ENCODE assay signal across 16 mouse cellular contexts in genomic region chr7:141558946-141559345, GRCm38 (mm10). TPM values are rescaled to one million over a fixed set of nuclear protein-coding genes. Genes with fewer than 3 reads are reported as not detected.
DNase-seq lines count a peak whose midpoint lies in the region; ATAC-seq and TF ChIP-seq lines count a peak whose summit lies in the region.
"Had no signal": no experiment of that assay in that cellular context is flagged by ENCODE, and none has a peak within 500 bp of the region (broad histone marks: within the 10 kb centered on the region; RNA-seq: fewer than 3 reads in every experiment).

No protein-coding gene starts in this region.

- no peaks in the 10 kb centered on the region for H3K27me3 ChIP-seq in heart, embryonic 10.5 days (ENCODE audit: insufficient read depth, poor library complexity, severe bottlenecking)
- no peaks in the 10 kb centered on the region for H3K27me3 ChIP-seq in heart, adult 2 months (ENCODE audit: control insufficient read depth, insufficient read depth, low read length)
- no peaks in the 10 kb centered on the region for H3K27me3 ChIP-seq in liver, embryonic 11.5 days (replicated peaks; ENCODE audit: control insufficient read depth, insufficient read depth, low read length)
- H3K27me3 ChIP-seq in forebrain, postnatal 0 days (ENCODE audit: insufficient read depth, low read length), result no peaks in the 10 kb centered on the region
- H3K27me3 ChIP-seq: hindbrain, embryonic 12.5 days; limb, embryonic 13.5 days; neural tube, embryonic 12.5 days had no signal

- H3K27ac ChIP-seq in heart, embryonic 10.5 days, result peak overlapping the region; percentile 22; the same call in 1 of the 2 replicates
- H3K27ac ChIP-seq in heart, adult 2 months, result no peak overlapping the region
- peak overlapping the region; percentile 55; the same call in 1 of the 2 replicates for H3K27ac ChIP-seq in brown adipose tissue, adult 24 weeks (replicated peaks; ENCODE audit: low read depth, low read length)
- H3K27ac ChIP-seq in liver, embryonic 11.5 days (ENCODE audit: low read depth, low read length), result peak overlapping the region; percentile 98
- H3K27ac ChIP-seq in forebrain, postnatal 0 days (ENCODE audit: low read depth, low read length), result no peak overlapping the region
- H3K27ac ChIP-seq: hindbrain, embryonic 12.5 days; limb, embryonic 13.5 days; midbrain, embryonic 10.5 days; neural tube, embryonic 12.5 days had no signal

- H3K4me3 ChIP-seq in heart, embryonic 10.5 days, result no peak overlapping the region
- no peak overlapping the region for H3K4me3 ChIP-seq in heart, adult 2 months
- no peak overlapping the region for H3K4me3 ChIP-seq in brown adipose tissue, adult 24 weeks (ENCODE audit: insufficient read depth, low read depth, low read length)
- no peak overlapping the region for H3K4me3 ChIP-seq in liver, embryonic 11.5 days (ENCODE audit: low read depth, low read length)
- H3K4me3 ChIP-seq in forebrain, postnatal 0 days (ENCODE audit: low read depth, low read length), result no peak overlapping the region
- H3K4me3 ChIP-seq: hindbrain, embryonic 12.5 days; limb, embryonic 13.5 days; midbrain, embryonic 10.5 days; neural tube, embryonic 12.5 days had no signal

- H3K9me3 ChIP-seq in heart, embryonic 10.5 days, result no peaks in the 10 kb centered on the region
- no peaks in the 10 kb centered on the region for H3K9me3 ChIP-seq in liver, embryonic 11.5 days (ENCODE audit: control insufficient read depth, low read length)
- no peaks in the 10 kb centered on the region for H3K9me3 ChIP-seq in forebrain, postnatal 0 days (ENCODE audit: low read length)
- H3K9me3 ChIP-seq: hindbrain, embryonic 12.5 days; limb, embryonic 13.5 days; midbrain, embryonic 10.5 days; neural tube, embryonic 12.5 days had no signal

- H3K36me3 ChIP-seq in heart, embryonic 10.5 days, result no peaks in the 10 kb centered on the region
- no peaks in the 10 kb centered on the region for H3K36me3 ChIP-seq in heart, adult 2 months (ENCODE audit: control insufficient read depth, insufficient read depth, low read length)
- no peaks in the 10 kb centered on the region for H3K36me3 ChIP-seq in liver, embryonic 11.5 days (ENCODE audit: control insufficient read depth, insufficient read depth, low read length)
- no peaks in the 10 kb centered on the region for H3K36me3 ChIP-seq in forebrain, postnatal 0 days (ENCODE audit: insufficient read depth)
- H3K36me3 ChIP-seq: hindbrain, embryonic 12.5 days; limb, embryonic 13.5 days; midbrain, embryonic 10.5 days; neural tube, embryonic 12.5 days had no signal

- peaks cover 4% of the 10 kb centered on the region for H3K79me2 ChIP-seq in heart, adult 2 months (replicated peaks; ENCODE audit: control insufficient read depth, insufficient read depth, low read length)

- DNase-seq in heart, embryonic 10.5 days (ENCODE audit: low spot score), result no peak
- DNase-seq in heart, adult 2 months, result no peak
- no peak for DNase-seq in liver, embryonic 11.5 days (ENCODE audit: low spot score)
- no peak for DNase-seq in ovary, postnatal 14 days (ENCODE audit: low spot score)
- DNase-seq in forebrain, postnatal 0 days, result no peak
- DNase-seq in cerebellum, postnatal 14 days, result no peak
- DNase-seq: adrenal gland, postnatal 10 days; heart, postnatal 10 days; kidney, adult 9 months; kidney, postnatal 4 days had no signal

- peak; percentile 78 for ATAC-seq in liver, embryonic 11.5 days (replicated peaks; ENCODE audit: low FRiP score)
- peak; percentile 51 for ATAC-seq in megakaryocyte progenitor cell, adult 5-6 weeks (replicated peaks; ENCODE audit: poor library complexity)
- no peak for ATAC-seq in forebrain, postnatal 0 days

- H3K9ac ChIP-seq in heart, adult 2 months (ENCODE audit: low read depth, low read length), result no peak overlapping the region
- peak overlapping the region; percentile 52 for H3K9ac ChIP-seq in liver, embryonic 11.5 days (ENCODE audit: low read depth, low read length)
- no peak overlapping the region for H3K9ac ChIP-seq in forebrain, postnatal 0 days
- H3K9ac ChIP-seq: hindbrain, embryonic 12.5 days; limb, embryonic 13.5 days; neural tube, embryonic 12.5 days had no signal

- H3K4me1 ChIP-seq in heart, embryonic 10.5 days, result peaks cover 32% of the 10 kb centered on the region
- no peaks in the 10 kb centered on the region; the same call in 1 of the 2 replicates for H3K4me1 ChIP-seq in heart, adult 2 months (ENCODE audit: control insufficient read depth, insufficient read depth, low read length)
- no peaks in the 10 kb centered on the region for H3K4me1 ChIP-seq in brown adipose tissue, adult 24 weeks (ENCODE audit: control insufficient read depth, insufficient read depth, insufficient read length, low read length)
- H3K4me1 ChIP-seq in liver, embryonic 11.5 days (replicated peaks; ENCODE audit: control insufficient read depth, insufficient read depth, low read length), result peaks cover 47% of the 10 kb centered on the region
- H3K4me1 ChIP-seq in forebrain, postnatal 0 days (ENCODE audit: insufficient read depth), result peaks cover 5% of the 10 kb centered on the region

- no peak for TF ChIP-seq EP300 in heart, adult 2 months (IDR thresholded peaks at IDR 0.05; ENCODE audit: insufficient read depth, low read depth, low read length)

- no peak for TF ChIP-seq POLR2A in heart, adult 2 months (IDR thresholded peaks at IDR 0.05; ENCODE audit: insufficient read depth, low read depth, low read length)

- TF ChIP-seq CTCF in heart, adult 2 months (IDR thresholded peaks at IDR 0.05), result no peak
- TF ChIP-seq CTCF in forebrain, postnatal 0 days (IDR thresholded peaks at IDR 0.05; ENCODE audit: low read depth), result no peak

- intact Hi-C loops in heart, adult 2 months (cut with DNase I), result no loop called here

- peak overlapping the region; percentile 51 for H3K4me2 ChIP-seq in liver, embryonic 11.5 days
- H3K4me2 ChIP-seq in forebrain, postnatal 0 days (ENCODE audit: low read depth), result no peak overlapping the region
- H3K4me2 ChIP-seq: hindbrain, embryonic 12.5 days; limb, embryonic 13.5 days; neural tube, embryonic 12.5 days had no signal

RNA-seq across cellular contexts. Expression of gene Ap2a2, which starts 3.0 kb away (rescaled TPM):
- 79.5 and 79.9 TPM in 2 replicates for polyA plus RNA-seq in heart, embryonic 10.5 days (2016; fragmentation: Nextera tagmentation; extraction: Ambion mirVana)
- total RNA-seq in heart, adult 2 months (2021), result 10 to 100 TPM; 55.1 to 58.3 TPM
- 28.5 and 29.9 TPM in 2 replicates for polyA plus RNA-seq in heart, adult 2 months (2012; rRNA removed)
- 40.3 and 42.7 TPM in 2 replicates for polyA plus RNA-seq in brown adipose tissue, adult 24 weeks (2012; ENCODE audit: insufficient read depth, insufficient read length, missing spikeins)
- polyA plus RNA-seq in liver, embryonic 11.5 days (2014; fragmentation: Nextera tagmentation; extraction: Ambion mirVana), result 94.4 and 102 TPM in 2 replicates
- 18.3 and 20.0 TPM in 2 replicates for total RNA-seq in megakaryocyte progenitor cell, adult 5-6 weeks (2015)
- total RNA-seq in megakaryocyte progenitor cell, adult 5-6 weeks (2017), result 23.4 and 23.6 TPM in 2 replicates
- total RNA-seq in forebrain, postnatal 0 days (2014; rRNA removed), result 154 and 187 TPM in 2 replicates
- 91.5 and 112 TPM in 2 replicates for polyA plus RNA-seq in forebrain, postnatal 0 days (2015; fragmentation: Nextera tagmentation; extraction: Ambion mirVana)

RNA-seq across cellular contexts. Expression of gene Chid1, which starts 19.3 kb away (rescaled TPM):
- 40.5 and 45.3 TPM in 2 replicates for polyA plus RNA-seq in heart, embryonic 10.5 days (2016; fragmentation: Nextera tagmentation; extraction: Ambion mirVana)
- total RNA-seq in heart, adult 2 months (2021), result 10 to 100 TPM; 45.9 to 52.7 TPM
- polyA plus RNA-seq in heart, adult 2 months (2012; rRNA removed), result 20.2 and 30.1 TPM in 2 replicates
- 13.4 and 19.8 TPM in 2 replicates for polyA plus RNA-seq in brown adipose tissue, adult 24 weeks (2012; ENCODE audit: insufficient read depth, insufficient read length, missing spikeins)
- 39.2 and 48.1 TPM in 2 replicates for polyA plus RNA-seq in liver, embryonic 11.5 days (2014; fragmentation: Nextera tagmentation; extraction: Ambion mirVana)
- total RNA-seq in megakaryocyte progenitor cell, adult 5-6 weeks (2015), result 5.8 and 6.3 TPM in 2 replicates
- 31.2 and 38.7 TPM in 2 replicates for total RNA-seq in megakaryocyte progenitor cell, adult 5-6 weeks (2017)
- 40.5 and 42.0 TPM in 2 replicates for total RNA-seq in forebrain, postnatal 0 days (2014; rRNA removed)
- polyA plus RNA-seq in forebrain, postnatal 0 days (2015; fragmentation: Nextera tagmentation; extraction: Ambion mirVana), result 38.9 and 42.0 TPM in 2 replicates

Comparison
In these comparisons a context has a peak if more than half of its experiments do, and no peak if none do; other contexts are left out.
1. H3K27ac ChIP-seq: peak in heart, embryonic 10.5 days (single experiment), brown adipose tissue, adult 24 weeks (single experiment) and liver, embryonic 11.5 days (single experiment); none in heart, adult 2 months (single experiment) and forebrain, postnatal 0 days (single experiment).